Mouse (Mus musculus) activated CD4-positive, CD25-positive, alpha-beta regulatory T cell, adult 9 weeks (primary cell): ENCODE data around the gene Olfr177. TPM values are rescaled to one million over a fixed set of nuclear protein-coding genes. Genes with fewer than 3 reads are reported as not detected.

ENCODE experiments used
- polyA plus RNA-seq: library from polyadenylated mRNA; unstranded; fragments of 100-300 nt; shearing (Covaris generic); gene quantifications from one replicate; pipeline ENCODE4 v1.2.1, GENCODE M21; 2017

Olfr177 gene
- not detected for polyA plus RNA-seq

DNA sequence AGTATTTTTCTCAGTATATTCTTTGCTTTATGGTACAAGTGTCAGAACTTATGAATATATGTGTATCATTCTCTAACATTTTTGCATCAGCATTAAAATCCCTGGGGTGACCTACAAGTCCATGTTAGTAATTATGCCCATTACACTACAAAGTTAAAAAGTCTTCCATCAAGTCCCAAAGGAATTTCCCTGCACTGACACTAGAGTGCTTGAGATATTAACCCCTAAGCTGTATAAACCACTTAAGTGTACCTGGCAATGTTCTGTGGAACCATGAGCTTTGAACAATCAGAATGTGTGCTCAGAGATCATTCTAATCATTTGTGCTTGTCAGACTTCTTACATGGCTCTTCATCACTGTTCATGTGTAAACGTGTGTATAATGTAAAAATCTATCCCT lies at the start of gene Olfr177:
Gene Olfr177 (minus strand): TSS at position 101 of the 400 bp plus-strand sequence.

DNA sequence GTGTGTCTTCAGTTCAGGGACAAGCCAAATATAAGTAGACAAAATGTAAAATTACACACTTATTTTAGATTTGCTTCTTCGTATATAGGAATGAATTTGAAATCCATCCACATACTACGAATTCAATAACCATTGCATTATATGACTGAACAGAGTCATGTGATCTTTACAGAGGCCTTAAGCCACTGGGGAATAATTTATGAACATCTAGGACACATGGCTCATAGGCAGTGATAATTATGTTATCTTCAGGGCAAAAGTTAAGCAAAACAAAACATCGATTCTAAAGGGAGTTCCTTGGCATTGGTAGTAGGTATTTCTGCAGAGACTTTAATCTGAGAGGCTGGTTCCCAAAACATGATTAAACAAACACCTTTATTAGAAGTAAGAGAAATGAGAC lies 17.4 kb upstream of the Olfr177 start, which contains the start of gene Olfr178:
Gene Olfr178 (minus strand): TSS at position 101 of the 400 bp plus-strand sequence.

DNA sequence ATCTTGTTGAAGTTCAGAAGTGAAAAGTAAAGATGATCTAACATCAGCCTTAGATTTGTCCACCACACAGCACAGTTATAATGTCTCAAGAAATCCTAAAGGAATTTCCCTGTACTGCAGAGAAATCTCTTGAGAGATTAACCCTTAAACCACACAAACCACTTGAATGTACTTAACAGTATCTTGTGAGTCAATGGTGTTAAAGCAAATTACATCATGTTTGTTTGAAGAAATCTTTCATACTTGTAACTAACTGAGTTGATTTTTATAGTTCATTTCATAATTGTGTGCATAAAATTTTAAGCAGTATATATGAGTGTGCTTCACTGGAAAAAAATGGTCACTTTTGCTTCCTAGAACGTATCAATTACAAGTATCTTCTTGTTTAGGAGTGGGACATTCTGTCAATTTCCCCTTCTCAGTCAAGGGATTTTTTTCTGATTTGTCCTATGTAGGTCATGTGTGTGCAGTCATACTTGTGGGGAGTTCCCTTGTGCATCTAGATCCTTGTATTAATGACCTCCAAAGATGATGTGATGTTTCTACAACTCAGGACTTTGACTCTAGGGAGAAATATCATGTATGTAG lies 47.7 kb downstream of the Olfr177 start, which contains the start of gene Olfr175-ps1:
Gene Olfr175-ps1 (minus strand): TSS at position 51 of the 588 bp plus-strand sequence.

Other genes starting within 250 kb of the Olfr177 start
- not detected for gene E330017A01Rik, start 236.0 kb downstream of the Olfr177 start, polyA plus RNA-seq
- gene Cpox, start 204.5 kb downstream of the Olfr177 start, polyA plus RNA-seq, result 26.9 TPM
- gene Gpr15, start 155.7 kb downstream of the Olfr177 start, polyA plus RNA-seq, result 18.7 TPM
- gene Cldnd1, start 146.9 kb downstream of the Olfr177 start, polyA plus RNA-seq, result 128 TPM
- not detected for gene Olfr172, start 111.6 kb downstream of the Olfr177 start, polyA plus RNA-seq
- gene Olfr173, start 74.5 kb downstream of the Olfr177 start, polyA plus RNA-seq, result 1.9 TPM
- not detected for gene Olfr175-ps1, start 48.0 kb downstream of the Olfr177 start, polyA plus RNA-seq
- not detected for gene Olfr178, start 17.3 kb upstream of the Olfr177 start, polyA plus RNA-seq
- not detected for gene Olfr181, start 54.0 kb upstream of the Olfr177 start, polyA plus RNA-seq
- gene Olfr180, start 54.6 kb upstream of the Olfr177 start, polyA plus RNA-seq, result not detected
- gene Olfr183, start 120.6 kb upstream of the Olfr177 start, polyA plus RNA-seq, result not detected
- not detected for gene Olfr186, start 155.5 kb upstream of the Olfr177 start, polyA plus RNA-seq
- gene Olfr187, start 165.0 kb upstream of the Olfr177 start, polyA plus RNA-seq, result not detected
- not detected for gene Olfr190, start 203.2 kb upstream of the Olfr177 start, polyA plus RNA-seq
- gene Olfr191, start 215.1 kb upstream of the Olfr177 start, polyA plus RNA-seq, result not detected
- gene Olfr193, start 237.1 kb upstream of the Olfr177 start, polyA plus RNA-seq, result not detected
- not detected for gene Olfr194, start 246.3 kb upstream of the Olfr177 start, polyA plus RNA-seq